Mouse (Mus musculus): ENCODE measurements around the gene Slc36a3.
"Not testable (repeated sequence)": the region's sequence is repeated elsewhere in the genome, so short reads cannot be mapped to it uniquely, and the experiment has no call there.

The Slc36a3 gene

DNA sequence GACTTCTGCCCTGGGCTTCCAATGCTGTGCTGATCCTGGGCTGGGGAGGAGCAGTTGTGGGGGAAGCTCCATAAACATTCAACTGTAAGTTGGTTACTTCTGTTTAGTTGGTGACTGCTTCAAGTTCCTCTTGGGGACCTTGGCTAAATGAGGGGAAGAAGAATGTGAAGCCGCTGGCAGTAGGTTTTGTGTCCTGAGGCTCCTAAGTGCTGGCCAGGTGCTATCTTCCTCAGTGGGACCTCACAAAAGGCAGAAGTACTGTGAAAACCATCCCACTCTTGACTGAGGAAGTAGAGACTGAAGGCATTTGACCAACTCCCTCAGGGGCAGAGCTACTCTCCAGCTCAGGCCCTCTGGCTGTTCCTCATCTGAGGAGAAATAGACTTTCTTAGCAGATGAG, 44.9 kb downstream of the Slc36a3 start:
- no peak for DNase-seq (ENCODE audit: low spot score)

DNA sequence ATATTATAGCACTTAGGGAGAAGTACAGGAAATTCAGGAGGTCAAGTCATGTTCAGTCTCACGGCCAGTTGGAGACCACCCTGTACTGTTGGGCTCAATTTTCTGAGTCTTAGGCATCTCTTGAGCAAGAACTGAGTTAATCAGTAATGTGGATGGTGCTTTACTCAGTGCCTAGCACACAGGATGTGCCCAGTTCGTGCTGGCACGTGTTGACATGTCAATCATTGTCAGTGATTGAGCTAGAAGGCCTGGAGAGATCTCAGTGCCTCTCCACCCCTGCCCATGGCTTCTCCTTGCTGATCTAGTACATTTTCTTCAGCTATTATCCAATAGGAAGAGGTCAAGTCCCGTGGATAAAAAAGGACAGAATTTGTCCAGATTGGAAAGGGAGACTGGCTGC, 46.1 kb downstream of the Slc36a3 start:
- no peak for DNase-seq (ENCODE audit: low spot score)

DNA sequence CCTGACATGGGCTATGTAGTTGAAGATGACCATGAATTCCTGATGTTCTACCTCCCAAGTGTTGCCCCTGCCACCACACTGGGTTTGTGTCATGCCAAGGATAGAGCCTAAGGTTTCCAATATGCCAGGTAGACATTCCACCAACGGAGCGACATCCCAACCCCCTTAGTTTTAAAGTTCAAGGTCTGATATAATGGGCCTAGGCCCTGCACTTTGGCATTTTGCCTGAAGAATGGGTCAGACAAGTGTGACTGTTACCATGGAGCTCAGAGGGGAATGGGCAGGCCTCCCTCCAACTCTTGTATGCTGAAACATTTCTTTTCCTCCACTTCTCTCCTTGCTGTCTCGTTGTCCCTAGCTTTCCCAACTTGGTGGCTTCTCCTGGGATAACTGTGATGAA, 48.3 kb downstream of the Slc36a3 start:
- no peak for DNase-seq (ENCODE audit: low spot score)

GRCm38 (mm10) chr11:55102015-55102414, 49.5 kb downstream of the Slc36a3 start:
- DNase-seq (ENCODE audit: low spot score): no peak

DNA sequence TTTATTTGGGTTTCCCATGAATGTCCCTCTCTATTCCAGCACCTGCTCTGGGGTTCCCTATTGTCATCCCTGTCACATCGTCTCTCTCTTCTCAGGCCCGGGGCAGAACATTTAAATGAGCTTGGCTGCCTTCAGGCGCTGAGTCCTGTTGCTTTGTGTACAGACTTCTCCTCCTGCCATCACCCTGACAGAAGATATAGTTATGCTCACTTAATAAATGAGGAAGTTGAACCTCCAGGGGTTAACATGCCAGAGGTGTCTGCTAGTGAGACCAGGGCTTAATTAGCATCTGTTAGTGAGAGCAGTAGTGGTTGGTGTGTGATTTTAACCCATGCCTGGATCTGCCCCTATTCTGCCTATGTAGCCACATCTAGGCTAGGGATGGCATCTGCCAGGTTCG, 51.6 kb downstream of the Slc36a3 start:
- DNase-seq (ENCODE audit: low spot score): no peak

GRCm38 (mm10) chr11:55099019-55099771, 52.3 kb downstream of the Slc36a3 start:
- DNase-seq (ENCODE audit: low spot score): no peak

GRCm38 (mm10) chr11:55098189-55098915, 53.2 kb downstream of the Slc36a3 start:
- DNase-seq (ENCODE audit: low spot score): no peak

DNA sequence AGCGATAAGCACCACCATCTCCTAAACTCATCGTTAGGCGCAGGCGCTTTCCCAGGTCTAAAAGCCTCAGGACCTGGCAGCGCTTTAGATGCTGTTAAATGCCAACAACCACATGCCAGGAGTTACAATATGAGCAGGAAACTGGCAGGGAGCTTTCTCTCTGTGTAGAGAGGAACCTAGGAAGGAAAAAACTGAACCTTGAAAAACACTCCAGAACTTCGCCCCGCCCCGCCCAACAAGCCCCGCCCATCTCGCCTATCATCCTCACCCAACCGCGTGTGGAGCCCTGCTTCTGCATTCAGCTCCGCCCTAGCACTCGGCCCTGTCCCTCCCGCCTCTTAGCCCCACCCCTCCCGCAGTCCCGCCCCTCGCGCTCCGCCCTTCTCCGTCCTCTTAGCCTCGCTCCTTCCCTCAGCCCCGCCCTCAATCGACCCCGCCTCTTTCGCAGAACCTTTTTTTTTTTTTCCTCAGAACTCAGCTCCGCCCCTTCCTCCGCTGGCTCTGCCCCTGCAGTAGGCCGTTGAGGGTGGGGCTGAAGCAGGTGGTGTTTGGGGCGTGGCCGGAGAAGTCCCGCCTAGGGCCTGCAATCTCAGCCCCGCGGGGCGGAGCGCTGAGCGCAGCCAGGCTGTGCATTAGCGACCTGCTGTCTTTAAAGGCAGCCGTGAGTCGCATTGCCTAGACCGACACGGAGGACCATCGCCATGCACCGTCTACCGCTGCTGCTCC, 53.9 kb downstream of the Slc36a3 start, which contains the start of gene Gm2a:
Gm2a (plus strand) TSS at position 653 of the 726 bp plus-strand sequence.
- DNase-seq (ENCODE audit: low spot score): peak; percentile 83

- DNase-seq (ENCODE audit: low spot score): no peak
Observed at GRCm38 (mm10) chr11:55096731-55097462, 54.6 kb downstream of the Slc36a3 start.

- DNase-seq (ENCODE audit: low spot score): not testable (repeated sequence)
Observed at GRCm38 (mm10) chr11:55096296-55096695, 55.2 kb downstream of the Slc36a3 start.

GRCm38 (mm10) chr11:55093096-55093495, 58.4 kb downstream of the Slc36a3 start:
- DNase-seq (ENCODE audit: low spot score): no peak

- DNase-seq (ENCODE audit: low spot score): no peak
Observed at GRCm38 (mm10) chr11:55089892-55090291, 61.6 kb downstream of the Slc36a3 start.

DNA sequence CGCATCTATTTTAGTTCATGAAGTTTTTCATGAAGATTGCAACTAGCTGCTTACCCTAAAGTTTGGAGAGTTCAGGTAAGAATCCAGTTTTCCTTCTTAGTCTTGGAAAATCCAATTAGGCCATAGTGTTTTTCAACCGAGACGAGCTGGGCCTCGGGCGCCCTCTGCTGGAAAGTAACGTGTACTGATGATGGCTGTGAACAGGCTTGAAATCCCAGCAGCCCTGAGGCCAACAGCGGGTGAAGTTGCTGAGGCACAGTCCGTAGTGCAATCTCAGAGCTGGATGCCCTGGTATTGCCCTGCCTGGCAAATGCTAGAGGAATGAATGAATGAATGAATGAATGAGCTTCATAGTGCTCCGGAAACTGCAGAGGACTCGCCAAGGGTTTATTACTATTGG, 64.5 kb downstream of the Slc36a3 start:
- DNase-seq (ENCODE audit: low spot score): peak; percentile 31

DNA sequence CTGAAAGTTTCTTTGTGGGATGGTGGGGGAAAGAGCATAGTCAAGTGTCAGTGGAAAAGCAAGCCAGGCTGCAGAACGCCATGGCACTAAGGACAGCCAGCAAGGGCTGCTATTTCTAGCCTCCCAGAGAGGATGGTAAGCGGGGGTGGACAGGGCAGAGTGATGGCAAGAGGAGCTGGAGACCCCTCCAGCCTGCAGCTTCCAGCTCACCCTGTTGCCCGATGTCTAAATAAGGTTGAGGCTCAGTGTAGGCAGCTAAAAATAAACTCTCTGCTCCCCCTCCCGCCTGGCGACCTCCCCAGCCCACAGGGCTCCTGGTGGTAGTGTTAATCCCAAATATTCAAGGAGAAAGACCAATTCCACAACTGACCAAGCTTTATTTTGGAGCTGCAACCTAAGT, 66.1 kb downstream of the Slc36a3 start:
- DNase-seq (ENCODE audit: low spot score): no peak

DNA sequence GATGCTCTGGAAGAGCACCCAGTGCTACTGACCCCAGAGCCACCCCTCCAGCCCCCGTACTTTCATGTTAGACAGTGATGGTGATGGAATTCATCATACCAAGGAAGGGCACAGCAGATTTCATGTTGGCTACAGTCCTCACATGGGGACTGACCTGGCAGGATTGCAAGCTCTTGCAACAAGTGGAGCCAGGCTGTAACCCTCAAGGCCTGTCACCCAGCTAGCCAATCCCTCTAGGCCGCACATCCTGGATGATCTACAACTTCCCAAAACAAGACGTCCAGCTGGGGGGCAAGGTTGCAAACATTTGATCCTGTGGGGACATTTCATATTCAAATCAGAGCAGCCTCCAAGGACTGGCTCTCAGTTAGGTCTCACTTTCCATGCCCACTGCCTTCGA, 66.9 kb downstream of the Slc36a3 start:
- no peak for DNase-seq (ENCODE audit: low spot score)

DNA sequence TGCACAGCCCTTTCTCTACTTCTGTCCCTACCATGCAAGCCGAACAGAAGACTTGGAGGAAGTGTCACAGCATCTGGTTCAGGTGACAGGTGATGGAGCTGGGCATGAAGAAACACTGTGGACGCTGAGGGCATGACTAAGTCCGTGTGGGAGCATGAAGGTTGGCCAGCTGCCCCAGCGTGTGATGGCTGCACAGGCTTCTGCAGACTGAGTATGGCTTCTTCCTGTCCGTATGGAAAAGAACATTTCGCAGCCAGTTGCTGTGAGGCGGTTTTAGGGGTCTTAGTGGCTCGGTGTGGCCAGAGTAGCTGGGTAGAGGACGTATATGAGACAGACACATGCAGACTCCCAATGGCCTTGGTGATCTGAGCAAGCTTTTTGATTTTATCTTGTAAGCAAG, 70.3 kb downstream of the Slc36a3 start:
- DNase-seq (ENCODE audit: low spot score): no peak

DNA sequence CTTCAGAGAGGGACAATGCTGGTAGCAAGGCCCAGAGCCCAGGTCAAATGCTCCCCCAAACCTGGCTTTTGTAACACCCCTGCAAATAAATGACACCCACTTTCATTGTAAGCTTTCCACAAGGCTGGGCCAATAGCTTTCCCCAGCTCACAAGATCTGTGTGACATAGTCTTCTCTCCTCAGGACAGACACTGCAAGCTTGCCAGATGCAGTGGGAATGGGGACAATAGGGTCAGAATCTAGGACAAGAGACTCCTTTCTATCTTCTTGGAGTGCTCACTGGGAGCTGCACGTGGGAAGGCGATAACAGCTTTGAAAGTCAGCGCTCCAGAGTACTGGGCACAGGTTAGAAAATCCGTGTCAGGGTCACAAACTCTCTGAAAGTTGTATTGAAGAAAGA, 72.3 kb downstream of the Slc36a3 start:
- DNase-seq (ENCODE audit: low spot score): no peak

GRCm38 (mm10) chr11:55078502-55078901, 73.0 kb downstream of the Slc36a3 start:
- DNase-seq (ENCODE audit: low spot score): no peak

DNA sequence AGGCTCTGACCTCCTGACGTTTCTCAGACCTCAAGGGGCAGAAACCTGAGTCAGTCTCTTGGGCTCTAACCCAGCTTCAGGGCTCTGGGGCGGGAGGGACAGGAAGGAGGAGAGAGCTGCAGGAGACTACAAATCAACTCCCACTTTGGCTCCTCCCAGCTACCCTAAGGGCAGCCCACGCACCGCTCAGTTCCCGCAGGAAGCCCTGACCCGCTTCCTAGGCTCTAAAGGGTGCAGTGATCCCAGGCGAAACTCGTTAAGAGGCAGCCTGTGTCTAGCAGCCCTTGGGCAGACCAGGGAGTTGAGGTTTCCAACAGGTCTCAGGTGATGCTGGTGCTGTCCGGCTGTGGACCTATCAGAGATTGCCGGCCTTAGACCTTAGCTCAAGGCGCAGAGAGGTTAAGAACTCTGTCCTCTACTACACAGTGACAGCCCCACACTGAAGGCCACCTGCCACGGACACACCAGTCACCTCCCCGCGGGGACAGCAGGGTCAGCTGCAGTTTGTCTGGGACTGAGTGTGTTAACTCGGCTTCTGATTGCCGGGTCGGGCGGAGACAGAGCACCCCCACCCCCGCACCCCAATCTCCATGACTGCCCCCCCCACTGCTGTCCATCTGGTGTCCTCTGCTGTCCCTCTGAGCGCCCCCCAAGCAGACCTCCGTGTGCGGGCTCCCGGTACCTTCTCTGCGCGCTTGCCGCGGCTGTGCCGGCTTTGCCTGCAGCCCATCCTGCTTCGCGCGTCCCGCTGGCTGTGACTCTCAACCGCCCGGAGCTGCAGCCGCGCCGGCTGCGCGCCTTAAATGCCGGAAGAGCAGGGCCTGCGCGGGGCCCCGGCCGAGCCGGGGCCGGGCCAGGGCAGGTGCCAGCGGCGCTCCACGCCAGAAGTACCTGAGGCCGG, 73.9 kb downstream of the Slc36a3 start, which contains the start of gene Ccdc69:
Ccdc69 (minus strand) TSS at position 801 of the 901 bp plus-strand sequence.
- no peak for DNase-seq (ENCODE audit: low spot score)

GRCm38 (mm10) chr11:55076234-55076633, 75.3 kb downstream of the Slc36a3 start:
- no peak for DNase-seq (ENCODE audit: low spot score)

- no peak for DNase-seq (ENCODE audit: low spot score)
Observed at GRCm38 (mm10) chr11:55075602-55076001, 75.9 kb downstream of the Slc36a3 start.
